Mouse (Mus musculus): ENCODE data around the gene Cdk5r1. TPM values are rescaled to one million over a fixed set of nuclear protein-coding genes. Genes with fewer than 3 reads are reported as not detected.

Gene Cdk5r1
- polyA plus RNA-seq, 1 experiment from 2014 or later: 90.9 TPM

DNA sequence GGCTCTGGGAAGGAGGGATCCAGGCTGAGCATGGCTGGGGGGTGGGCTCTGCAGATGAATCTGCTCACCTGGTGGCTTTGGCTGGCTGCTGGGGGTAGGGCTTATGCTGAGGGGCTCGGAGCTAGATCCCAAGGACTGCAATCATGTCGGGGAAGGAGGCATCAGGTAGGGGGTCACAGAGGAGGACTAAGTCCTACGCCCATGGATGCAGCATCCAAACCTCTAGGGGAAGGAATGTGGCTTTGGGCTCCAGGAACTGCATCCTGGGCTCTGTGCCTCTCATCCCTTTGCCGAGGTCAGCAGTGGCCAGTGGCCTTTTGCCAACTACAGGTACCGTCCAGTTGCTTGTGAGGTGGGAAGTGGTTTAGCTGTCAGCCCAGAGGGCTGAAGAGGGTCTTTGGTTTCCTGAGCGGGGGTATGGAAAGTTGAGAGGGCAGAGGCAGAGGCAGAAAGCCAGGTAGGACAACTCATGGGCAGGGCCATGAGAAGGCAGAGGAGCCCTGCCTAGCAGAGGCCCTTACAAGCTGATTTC lies 6.8 kb downstream of the Cdk5r1 start:
- WGBS: 67% methylated on average over 6 of the region's 6 CpGs
- Histone ChIP-seq H3K9me3 (no peaks in the 10 kb centered on the region), H3K27ac (replicated peaks) (peak overlapping the region; percentile 85), H3K36me3 (no peaks in the 10 kb centered on the region), H3K4me1 (replicated peaks) (peaks cover 74% of the 10 kb centered on the region), H3K4me2 (peak overlapping the region; percentile 94), H3K4me3 (peak overlapping the region; percentile 75; the same call in 1 of the 2 replicates), H3K27me3 (no peaks in the 10 kb centered on the region), H3K9ac (peak overlapping the region; percentile 95)
- 0 out of 2 replicates have a peak, but pooled peaks have one; percentile 0 for ATAC-seq (ENCODE audit: low FRiP score, low read depth)

DNA sequence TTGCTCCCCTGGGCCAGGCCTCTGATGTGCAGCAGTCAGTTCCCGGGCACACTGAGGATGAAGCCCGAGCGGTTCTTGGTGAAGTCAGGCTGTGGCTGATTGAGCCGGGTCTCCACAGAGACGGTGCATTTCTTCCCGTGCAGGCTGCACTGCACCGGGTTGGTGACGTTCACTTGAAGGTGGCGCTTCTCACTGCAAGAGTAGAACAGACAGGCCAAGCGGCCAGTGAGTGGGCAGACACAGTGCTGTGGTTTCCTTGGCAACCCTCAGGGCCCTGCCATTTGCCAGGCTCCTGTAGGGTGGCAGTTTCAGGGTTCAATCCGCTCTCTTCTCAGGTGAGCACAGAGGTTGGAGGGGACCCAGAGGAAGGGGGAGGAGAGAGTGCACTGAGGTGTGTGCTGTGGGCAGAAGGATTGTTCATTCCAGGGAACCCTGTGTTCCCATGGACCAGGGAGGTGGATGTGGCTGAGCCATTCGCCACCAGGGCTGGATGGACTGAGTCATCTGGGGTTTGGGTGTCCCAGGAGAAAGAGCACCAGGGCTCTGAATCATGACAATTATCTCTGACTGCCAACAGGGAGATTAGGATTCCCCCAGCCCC lies 7.5 kb downstream of the Cdk5r1 start:
- Histone ChIP-seq H3K4me2 (peak overlapping the region; percentile 94), H3K9ac (peak overlapping the region; percentile 95), H3K27me3 (no peaks in the 10 kb centered on the region), H3K9me3 (no peaks in the 10 kb centered on the region), H3K4me3 (peak overlapping the region; percentile 75; the same call in 1 of the 2 replicates), H3K36me3 (no peaks in the 10 kb centered on the region), H3K4me1 (replicated peaks) (peaks cover 80% of the 10 kb centered on the region), H3K27ac (replicated peaks) (peak overlapping the region; percentile 85)
- ATAC-seq (ENCODE audit: low FRiP score, low read depth): peak; percentile 91
- WGBS: 13% methylated on average over 12 of the region's 12 CpGs

DNA sequence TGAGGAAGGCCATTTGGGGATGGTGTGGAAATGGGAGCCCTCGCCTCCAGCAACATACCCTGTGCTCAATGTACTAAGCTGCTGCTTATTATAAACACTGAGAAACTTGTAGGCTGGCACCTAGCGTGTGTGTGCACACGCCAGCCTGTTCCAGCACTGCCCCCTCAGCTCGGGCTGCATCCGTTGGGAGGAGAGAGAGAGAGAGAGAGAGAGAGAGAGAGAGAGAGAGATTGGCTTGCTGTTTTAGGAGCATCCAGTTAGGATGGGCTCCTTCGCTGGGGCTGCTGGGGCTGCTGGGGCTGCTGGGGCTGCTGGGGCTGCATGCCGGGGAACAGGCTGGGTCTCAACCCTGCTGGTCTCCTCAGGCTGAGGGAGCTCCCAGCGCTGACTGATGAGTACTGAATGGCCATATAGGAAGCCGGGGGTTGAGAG lies 8.3 kb downstream of the Cdk5r1 start:
- Histone ChIP-seq H3K4me3 (no peak overlapping the region), H3K27ac (replicated peaks) (peak overlapping the region; percentile 85), H3K4me1 (replicated peaks) (peaks cover 84% of the 10 kb centered on the region), H3K27me3 (no peaks in the 10 kb centered on the region), H3K9me3 (no peaks in the 10 kb centered on the region), H3K36me3 (no peaks in the 10 kb centered on the region), H3K9ac (0 out of 2 replicates have a peak overlapping the region, but pooled peaks have one; percentile 17), H3K4me2 (no peak overlapping the region)
- 79% methylated on average over 9 of the region's 9 CpGs for WGBS
- ATAC-seq (ENCODE audit: low FRiP score, low read depth): no peak

DNA sequence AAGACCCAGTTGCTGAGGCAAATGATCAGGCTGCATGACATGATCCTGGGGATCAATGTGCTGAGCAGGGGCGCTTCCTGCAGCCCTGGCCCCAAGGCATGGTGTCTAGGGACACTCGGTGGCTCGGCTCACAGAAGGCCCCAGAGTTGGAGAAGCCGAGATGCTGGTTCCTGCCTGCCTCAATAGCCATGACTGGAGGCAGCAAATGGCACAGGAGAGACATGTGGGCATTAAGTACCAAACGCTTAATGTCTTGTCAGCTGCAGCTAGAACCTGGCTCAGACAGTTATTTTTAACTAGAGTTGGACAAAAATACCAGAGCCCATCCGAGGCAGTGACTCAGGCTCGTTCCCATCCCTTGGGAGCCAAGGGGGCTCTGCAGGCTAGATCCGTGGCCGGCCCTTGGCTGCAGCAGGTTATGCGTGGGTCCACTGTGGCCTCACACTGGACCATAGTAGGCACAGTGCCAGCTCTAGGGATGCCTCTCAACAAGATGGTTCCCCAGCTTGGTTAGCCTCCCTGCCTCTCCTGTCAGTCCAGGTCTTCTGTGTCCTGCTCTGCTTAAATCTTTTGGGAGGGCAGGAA lies 8.9 kb downstream of the Cdk5r1 start:
- peaks cover 85% of the 10 kb centered on the region for H3K4me1 ChIP-seq (replicated peaks)
- peak overlapping the region; percentile 49; the same call in 1 of the 2 replicates for H3K27ac ChIP-seq (replicated peaks)
- H3K9ac ChIP-seq: 0 out of 2 replicates have a peak overlapping the region, but pooled peaks have one; percentile 17
- H3K36me3 ChIP-seq: no peaks in the 10 kb centered on the region
- WGBS: 79% methylated on average over 10 of the region's 10 CpGs
- ATAC-seq (ENCODE audit: low FRiP score, low read depth): no peak
- H3K27me3 ChIP-seq: no peaks in the 10 kb centered on the region
- no peak overlapping the region for H3K4me2 ChIP-seq
- no peaks in the 10 kb centered on the region for H3K9me3 ChIP-seq
- no peak overlapping the region for H3K4me3 ChIP-seq

DNA sequence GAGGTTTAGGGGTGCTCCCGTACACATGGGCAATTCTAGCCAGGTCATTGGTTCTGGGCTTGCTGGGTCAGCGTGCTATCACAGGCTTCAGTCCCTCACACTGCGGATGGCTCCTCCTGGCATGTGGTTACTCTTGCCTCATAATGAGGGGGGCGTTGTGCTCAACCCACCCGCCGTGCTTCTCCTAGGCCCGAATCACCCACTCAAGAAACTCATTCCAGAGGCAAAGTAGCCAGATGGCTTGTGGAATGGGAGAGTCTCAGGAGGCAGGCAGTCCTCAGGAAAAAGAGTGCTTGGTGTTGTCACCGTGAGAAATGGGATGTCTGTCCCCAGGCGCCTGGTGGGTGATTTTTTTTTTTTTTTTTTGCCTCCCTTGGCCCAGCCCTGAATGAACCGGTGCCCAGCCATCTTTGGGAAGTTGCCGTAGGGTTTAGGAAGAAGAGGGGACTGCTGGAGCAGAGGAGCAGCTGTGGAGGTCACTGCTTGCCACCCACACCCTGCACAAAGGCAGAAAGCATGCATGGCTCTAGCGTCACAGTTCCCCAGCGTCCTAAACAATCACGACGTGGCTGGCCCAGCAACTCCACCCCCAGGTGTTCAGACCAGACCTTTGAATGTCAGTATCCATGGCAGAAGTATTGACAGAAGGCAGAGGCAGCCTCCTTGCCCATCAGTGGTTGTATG lies 11.2 kb downstream of the Cdk5r1 start:
- Histone ChIP-seq H3K4me3 (no peak overlapping the region), H3K9me3 (no peaks in the 10 kb centered on the region), H3K9ac (no peak overlapping the region), H3K4me2 (no peak overlapping the region), H3K36me3 (no peaks in the 10 kb centered on the region), H3K4me1 (replicated peaks) (peaks cover 64% of the 10 kb centered on the region), H3K27ac (replicated peaks) (peak overlapping the region; percentile 51; the same call in 1 of the 2 replicates), H3K27me3 (no peaks in the 10 kb centered on the region)
- WGBS: 41% methylated on average over 15 of the region's 15 CpGs
- ATAC-seq (ENCODE audit: low FRiP score, low read depth): no peak

DNA sequence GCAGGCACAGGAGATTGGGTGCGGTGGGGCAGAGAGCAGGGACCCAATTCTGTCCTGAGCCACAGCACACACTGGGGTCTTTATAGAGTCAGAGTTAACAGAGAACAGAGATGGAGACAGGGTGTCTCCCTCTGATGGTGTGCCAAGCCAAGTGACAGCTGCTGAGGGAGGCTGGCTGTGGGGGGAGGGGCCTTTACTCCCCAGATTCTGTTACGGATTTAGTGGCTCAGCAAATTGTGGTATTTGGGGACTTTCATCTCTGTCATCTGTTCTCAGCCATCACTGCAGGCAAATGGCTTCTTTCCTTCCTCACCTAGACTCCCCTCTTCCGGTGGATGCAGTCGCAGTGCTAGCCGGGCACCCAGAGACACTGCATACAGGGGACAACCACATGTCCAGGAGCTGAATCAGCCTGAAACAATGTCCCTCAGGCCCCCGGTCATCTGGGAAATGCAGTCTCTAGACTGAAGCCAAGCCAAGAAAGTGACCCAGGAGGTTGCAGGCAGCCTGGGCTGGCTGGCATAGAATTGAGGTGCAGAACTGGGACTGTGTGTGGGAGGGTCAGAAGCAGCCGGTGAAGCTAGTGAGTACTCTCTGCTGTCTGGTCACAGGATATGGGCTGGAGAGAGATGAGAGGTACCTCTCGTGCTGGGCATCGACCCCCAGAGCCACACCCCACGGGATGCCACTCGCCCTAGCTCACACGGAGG lies 12.5 kb downstream of the Cdk5r1 start:
- no peak for ATAC-seq (ENCODE audit: low FRiP score, low read depth)
- Histone ChIP-seq H3K9ac (no peak overlapping the region), H3K9me3 (no peaks in the 10 kb centered on the region)

DNA sequence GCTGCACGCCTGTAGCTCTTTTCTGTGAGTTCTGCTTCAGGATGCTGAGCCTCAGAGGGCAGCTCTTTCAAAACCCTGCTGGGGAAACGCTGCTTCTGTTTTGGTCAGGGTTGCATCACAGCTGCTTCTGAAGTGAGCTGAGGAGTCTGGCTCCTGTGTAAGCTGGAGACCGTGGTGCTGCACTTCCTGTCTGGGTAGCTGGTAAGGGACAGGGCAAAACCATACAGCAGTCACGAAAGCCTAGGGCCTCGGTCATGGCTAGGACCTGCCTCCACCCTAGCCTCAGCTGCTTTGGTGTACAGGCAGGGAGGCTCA lies 13.0 kb downstream of the Cdk5r1 start:
- no peak for ATAC-seq (ENCODE audit: low FRiP score, low read depth)
- no peaks in the 10 kb centered on the region for H3K36me3 ChIP-seq
- 0 out of 2 replicates have a peak overlapping the region, but pooled peaks have one; percentile 12 for H3K27ac ChIP-seq (replicated peaks)
- H3K9me3 ChIP-seq: no peaks in the 10 kb centered on the region
- H3K4me2 ChIP-seq: no peak overlapping the region
- peaks cover 47% of the 10 kb centered on the region for H3K4me1 ChIP-seq (replicated peaks)
- H3K27me3 ChIP-seq: no peaks in the 10 kb centered on the region
- no peak overlapping the region for H3K4me3 ChIP-seq
- H3K9ac ChIP-seq: no peak overlapping the region
- whole genome bisulfite sequencing: 54% methylated on average over 5 of the region's 5 CpGs

More for the DNA sequence above, 12.5 kb downstream of the Cdk5r1 start:
- Histone ChIP-seq H3K4me1 (replicated peaks) (peaks cover 52% of the 10 kb centered on the region), H3K27me3 (no peaks in the 10 kb centered on the region), H3K4me3 (no peak overlapping the region), H3K4me2 (no peak overlapping the region), H3K27ac (replicated peaks) (peak overlapping the region; percentile 12; the same call in 1 of the 2 replicates), H3K36me3 (no peaks in the 10 kb centered on the region)
- 46% methylated on average over 12 of the region's 12 CpGs for WGBS

DNA sequence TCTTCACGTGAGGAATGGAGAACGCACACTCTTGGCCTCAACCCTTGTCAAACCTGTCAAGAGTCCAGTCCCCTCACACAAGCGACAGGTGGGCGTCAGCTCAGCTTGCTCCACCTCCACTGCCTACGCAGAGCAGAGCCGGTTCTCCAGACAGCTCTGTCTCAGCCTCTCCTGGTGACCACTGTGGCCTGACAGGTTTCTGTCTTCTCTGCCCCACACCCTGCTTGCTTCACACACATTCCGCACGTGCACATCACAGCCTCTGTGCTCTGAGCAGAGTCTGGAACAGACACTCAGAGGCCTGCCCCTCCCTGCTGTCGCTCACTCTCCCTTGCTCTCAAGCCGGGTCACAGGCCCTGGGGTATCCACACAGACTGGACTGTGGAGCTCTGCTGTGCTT lies 14.0 kb downstream of the Cdk5r1 start:
- Histone ChIP-seq H3K9me3 (no peaks in the 10 kb centered on the region), H3K4me2 (no peak overlapping the region), H3K4me3 (no peak overlapping the region), H3K4me1 (replicated peaks) (peaks cover 37% of the 10 kb centered on the region), H3K27me3 (no peaks in the 10 kb centered on the region), H3K9ac (no peak overlapping the region), H3K27ac (replicated peaks) (no peak overlapping the region), H3K36me3 (no peaks in the 10 kb centered on the region)
- no peak for ATAC-seq (ENCODE audit: low FRiP score, low read depth)
- WGBS: 75% methylated on average over 10 of the region's 10 CpGs

DNA sequence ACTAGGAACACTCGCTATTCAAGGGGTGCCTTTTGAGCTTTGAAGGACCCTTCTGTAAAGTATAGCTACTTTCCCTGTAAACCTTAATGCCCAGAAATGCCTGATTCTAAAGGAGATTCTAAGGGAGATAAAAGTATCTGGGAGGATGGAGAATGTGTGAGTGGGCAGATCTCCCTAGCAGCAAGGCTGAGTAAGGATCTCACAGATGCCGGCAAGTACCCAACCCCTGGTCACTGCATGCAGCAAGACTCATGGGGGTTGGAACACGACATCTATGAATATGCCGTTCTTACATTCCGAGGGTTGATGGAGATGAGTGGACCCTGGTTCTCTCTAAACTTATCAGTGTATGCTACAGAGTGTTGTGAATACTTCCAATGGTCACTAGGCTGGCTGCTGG lies 16.4 kb downstream of the Cdk5r1 start:
- ATAC-seq (ENCODE audit: low FRiP score, low read depth): no peak
- H3K4me2 ChIP-seq: no peak overlapping the region
- H3K27me3 ChIP-seq: no peaks in the 10 kb centered on the region
- H3K9ac ChIP-seq: no peak overlapping the region
- no peak overlapping the region for H3K27ac ChIP-seq (replicated peaks)
- WGBS: 93% methylated on average over 5 of the region's 5 CpGs
- H3K36me3 ChIP-seq: no peaks in the 10 kb centered on the region
- H3K9me3 ChIP-seq: no peaks in the 10 kb centered on the region
- no peak overlapping the region for H3K4me3 ChIP-seq
- peaks cover 22% of the 10 kb centered on the region for H3K4me1 ChIP-seq (replicated peaks)

DNA sequence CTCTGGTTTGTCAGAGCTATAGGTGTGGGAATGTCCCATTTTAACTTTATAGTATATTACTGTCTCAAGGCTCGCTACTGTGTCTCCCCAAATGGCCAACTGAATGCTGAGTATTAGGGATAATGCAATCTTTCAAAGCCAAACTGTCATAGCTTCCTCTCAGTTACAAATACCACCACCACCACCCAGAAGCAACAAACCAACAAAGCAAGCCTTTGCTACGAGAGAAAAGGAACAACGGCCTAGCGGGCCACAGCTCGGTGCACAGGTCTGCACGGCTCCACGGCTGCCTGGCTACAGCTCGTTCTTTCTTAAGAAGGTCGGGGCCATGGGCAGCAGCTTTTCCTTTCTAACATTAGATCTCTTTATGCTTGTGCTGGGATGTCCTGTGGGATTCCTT lies 18.0 kb downstream of the Cdk5r1 start:
- no peaks in the 10 kb centered on the region for H3K27me3 ChIP-seq
- H3K4me3 ChIP-seq: no peak overlapping the region
- H3K4me1 ChIP-seq (replicated peaks): peaks cover 21% of the 10 kb centered on the region
- H3K27ac ChIP-seq (replicated peaks): no peak overlapping the region; the same call in 1 of the 2 replicates
- H3K4me2 ChIP-seq: no peak overlapping the region
- H3K36me3 ChIP-seq: no peaks in the 10 kb centered on the region
- 54% methylated on average over 9 of the region's 9 CpGs for WGBS
- no peaks in the 10 kb centered on the region for H3K9me3 ChIP-seq
- ATAC-seq (ENCODE audit: low FRiP score, low read depth): no peak
- H3K9ac ChIP-seq: no peak overlapping the region

DNA sequence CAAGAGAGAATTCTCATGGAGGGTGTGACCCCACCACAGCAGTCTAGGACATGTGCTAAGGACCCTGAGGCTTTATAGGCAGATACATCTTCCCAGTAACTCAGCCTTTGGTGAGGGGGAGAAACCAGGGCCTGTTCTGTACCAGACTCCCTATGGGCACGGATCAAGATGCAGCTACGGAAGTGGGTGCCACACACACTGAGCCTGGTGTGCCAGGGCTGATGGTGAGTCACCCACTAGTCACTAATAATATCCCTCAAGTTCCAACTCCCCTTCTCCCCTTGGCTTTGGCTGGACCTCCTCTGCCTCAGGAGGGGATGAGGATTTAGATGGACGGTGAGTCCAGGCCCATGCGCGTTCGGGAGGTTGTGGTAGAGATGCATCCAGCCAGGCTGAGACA lies 19.1 kb downstream of the Cdk5r1 start:
- ATAC-seq (ENCODE audit: low FRiP score, low read depth): no peak
- 93% methylated on average over 6 of the region's 6 CpGs for WGBS

More for the DNA sequence above, 19.1 kb downstream of the Cdk5r1 start:
- Histone ChIP-seq H3K27me3 (no peaks in the 10 kb centered on the region), H3K4me2 (no peak overlapping the region), H3K4me1 (replicated peaks) (peaks cover 24% of the 10 kb centered on the region), H3K36me3 (no peaks in the 10 kb centered on the region), H3K4me3 (no peak overlapping the region), H3K9ac (no peak overlapping the region), H3K9me3 (no peaks in the 10 kb centered on the region), H3K27ac (replicated peaks) (no peak overlapping the region)
